Mouse (Mus musculus): ENCODE measurements at regions not wholly inside any gene's neighbourhood (a gene's known extent, or its start where the extent isn't known, plus 50 kb on each side); places are given as distances from the start of the nearest gene placed in this dataset.

DNA sequence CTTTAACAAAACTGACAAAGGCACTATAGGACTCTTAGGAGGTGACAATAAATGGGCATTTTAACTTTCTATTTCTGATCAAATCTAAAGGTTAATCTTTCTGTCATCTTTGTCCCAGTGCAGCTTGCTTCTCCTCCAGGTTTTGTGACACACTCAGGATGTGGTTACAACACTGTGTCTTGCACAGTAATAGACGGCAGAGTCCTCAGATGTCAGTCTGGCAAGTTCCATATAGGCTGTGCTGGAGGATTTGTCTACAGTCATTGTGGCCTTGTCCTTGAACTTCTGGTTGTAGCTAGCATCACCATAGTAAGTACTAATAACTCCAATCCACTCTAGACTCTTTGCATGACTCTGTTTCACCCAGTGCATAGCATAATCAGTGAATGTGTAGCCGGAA, 443.8 kb upstream of the Zfp386 start:
- no peak for TF ChIP-seq CTCF (IDR thresholded peaks at IDR 0.05; ENCODE audit: low read depth, low read length)
- no peak for TF ChIP-seq GATA1 (IDR thresholded peaks at IDR 0.05; ENCODE audit: borderline replicate concordance, low read length)
- TF ChIP-seq POLR2AphosphoS5 (IDR thresholded peaks at IDR 0.05; ENCODE audit: insufficient replicate concordance, low read depth, low read length), result no peak
- no peak for TF ChIP-seq TAL1 (conservative IDR thresholded peaks at IDR 0.05; ENCODE audit: low read depth, low read length)

Measured in G1E (cell line).